ENCODE assay signal across 29 mouse cellular contexts in genomic region chr3:53267046-53267445, GRCm38 (mm10).
DNase-seq lines count a peak whose midpoint lies in the region; ATAC-seq and TF ChIP-seq lines count a peak whose summit lies in the region.
"Had no signal": no experiment of that assay in that cellular context is flagged by ENCODE, and none has a peak within 500 bp of the region (broad histone marks: within the 10 kb centered on the region; RNA-seq: fewer than 3 reads in every experiment).

No protein-coding gene starts in this region.

- no peak overlapping the region for H3K27ac ChIP-seq in forebrain, embryonic 11.5 days (ENCODE audit: low read depth, low read length)
- no peak overlapping the region for H3K27ac ChIP-seq in forebrain, embryonic 16.5 days (ENCODE audit: low read length)
- H3K27ac ChIP-seq in heart, adult 2 months, result no peak overlapping the region
- no peak overlapping the region for H3K27ac ChIP-seq in cerebellum, adult 2 months (ENCODE audit: insufficient read depth, low read length)
- H3K27ac ChIP-seq: embryonic facial prominence, embryonic 10.5 days; embryonic facial prominence, embryonic 13.5 days; heart, embryonic 15.5 days; hindbrain, embryonic 10.5 days; hindbrain, embryonic 14.5 days; intestine, embryonic 15.5 days had no signal

- no peaks in the 10 kb centered on the region for H3K79me2 ChIP-seq in heart, adult 2 months (replicated peaks; ENCODE audit: control insufficient read depth, insufficient read depth, low read length)

- peak; percentile 30 for DNase-seq in forebrain, embryonic 11.5 days (ENCODE audit: low spot score)
- peak; percentile 40 for DNase-seq in heart, adult 11 months
- no peak for DNase-seq in heart, adult 2 months
- peak; percentile 12 for DNase-seq in layer of hippocampus, adult 9-11 months
- DNase-seq in layer of hippocampus, postnatal 25 days (ENCODE audit: extremely low spot score in 1 of 2, low spot score in 1 of 2), result no peak
- DNase-seq in brain, adult 2 months (ENCODE audit: low read depth, low spot score), result peak; percentile 29
- no peak for DNase-seq in cerebellum, adult 2 months
- DNase-seq: adrenal gland, adult 8-10 months; adrenal gland, postnatal 25 days; cerebellum, adult 11 months; cerebellum, adult 8-10 months; cerebellum, postnatal 10 days; cerebellum, postnatal 36 days; embryo, embryonic 11 days; gastrocnemius, postnatal 10 days; gastrocnemius, postnatal 36 days; heart, postnatal 10 days; heart, postnatal 36 days; kidney, adult 18-20 months had no signal

- no peak for TF ChIP-seq EP300 in heart, adult 2 months (IDR thresholded peaks at IDR 0.05; ENCODE audit: insufficient read depth, low read depth, low read length)

- no peak overlapping the region for H3K4me3 ChIP-seq in forebrain, embryonic 11.5 days (ENCODE audit: low read depth, low read length)
- H3K4me3 ChIP-seq in forebrain, embryonic 16.5 days (replicated peaks; ENCODE audit: low read length), result no peak overlapping the region
- no peak overlapping the region for H3K4me3 ChIP-seq in heart, adult 2 months
- H3K4me3 ChIP-seq in cerebellum, adult 2 months (replicated peaks; ENCODE audit: insufficient read depth, low read depth, low read length), result no peak overlapping the region
- H3K4me3 ChIP-seq: embryonic facial prominence, embryonic 10.5 days; embryonic facial prominence, embryonic 13.5 days; erythroblast, embryonic 14.5 days; heart, embryonic 12.5 days; heart, embryonic 15.5 days; hindbrain, embryonic 10.5 days; intestine, embryonic 15.5 days had no signal

- WGBS in forebrain, embryonic 11.5 days, result 67% methylated on average over 3 of the region's 3 CpGs
- 46% methylated on average over 3 of the region's 3 CpGs for WGBS in forebrain, embryonic 16.5 days
- 94% methylated on average over 3 of the region's 3 CpGs for WGBS in heart, adult 2 months
- WGBS in cerebellum, adult 2 months, result 39% methylated on average over 3 of the region's 3 CpGs

- no peaks in the 10 kb centered on the region for H3K36me3 ChIP-seq in forebrain, embryonic 11.5 days (ENCODE audit: control insufficient read depth, insufficient read depth, low read length)
- no peaks in the 10 kb centered on the region for H3K36me3 ChIP-seq in forebrain, embryonic 16.5 days (ENCODE audit: control insufficient read depth, insufficient read depth)
- H3K36me3 ChIP-seq in heart, adult 2 months (ENCODE audit: control insufficient read depth, insufficient read depth, low read length), result no peaks in the 10 kb centered on the region
- H3K36me3 ChIP-seq: embryonic facial prominence, embryonic 10.5 days; embryonic facial prominence, embryonic 13.5 days; heart, embryonic 15.5 days; hindbrain, embryonic 10.5 days; intestine, embryonic 15.5 days had no signal

- no peak overlapping the region for H3K4me2 ChIP-seq in forebrain, embryonic 11.5 days (ENCODE audit: low read depth, low read length, severe bottlenecking)
- H3K4me2 ChIP-seq in forebrain, embryonic 16.5 days (ENCODE audit: low read length), result no peak overlapping the region
- H3K4me2 ChIP-seq: embryonic facial prominence, embryonic 13.5 days; heart, embryonic 12.5 days; heart, embryonic 15.5 days; hindbrain, embryonic 14.5 days; intestine, embryonic 15.5 days had no signal

- no peaks in the 10 kb centered on the region for H3K27me3 ChIP-seq in forebrain, embryonic 11.5 days (ENCODE audit: control insufficient read depth, insufficient read depth, low read length)
- no peaks in the 10 kb centered on the region for H3K27me3 ChIP-seq in forebrain, embryonic 16.5 days (replicated peaks; ENCODE audit: control insufficient read depth, insufficient read depth, low read length)
- H3K27me3 ChIP-seq in heart, adult 2 months (ENCODE audit: control insufficient read depth, insufficient read depth, low read length), result no peaks in the 10 kb centered on the region
- no peaks in the 10 kb centered on the region for H3K27me3 ChIP-seq in cerebellum, adult 2 months (ENCODE audit: control insufficient read depth, insufficient read depth, low read length)
- H3K27me3 ChIP-seq: embryonic facial prominence, embryonic 13.5 days; heart, embryonic 12.5 days; heart, embryonic 15.5 days; intestine, embryonic 15.5 days had no signal

- no peak for TF ChIP-seq POLR2A in heart, adult 2 months (IDR thresholded peaks at IDR 0.05; ENCODE audit: insufficient read depth, low read depth, low read length)
- TF ChIP-seq POLR2A in cerebellum, adult 2 months (IDR thresholded peaks at IDR 0.05; ENCODE audit: borderline replicate concordance, insufficient read depth, low read length), result no peak

- H3K4me1 ChIP-seq in forebrain, embryonic 11.5 days (replicated peaks; ENCODE audit: control insufficient read depth, insufficient read depth, low read length), result no peaks in the 10 kb centered on the region
- peaks cover 5% of the 10 kb centered on the region; the same call in 1 of the 2 replicates for H3K4me1 ChIP-seq in forebrain, embryonic 16.5 days (replicated peaks; ENCODE audit: control insufficient read depth, insufficient read depth, low read length)
- H3K4me1 ChIP-seq in heart, adult 2 months (ENCODE audit: control insufficient read depth, insufficient read depth, low read length), result no peaks in the 10 kb centered on the region
- no peaks in the 10 kb centered on the region for H3K4me1 ChIP-seq in cerebellum, adult 2 months (ENCODE audit: control insufficient read depth, insufficient read depth, low read length)
- H3K4me1 ChIP-seq: heart, embryonic 15.5 days; intestine, embryonic 15.5 days had no signal

- TF ChIP-seq CTCF in heart, adult 2 months (IDR thresholded peaks at IDR 0.05), result no peak
- no peak for TF ChIP-seq CTCF in cerebellum, adult 2 months (IDR thresholded peaks at IDR 0.05; ENCODE audit: borderline replicate concordance, insufficient read depth, low read depth, low read length)

- ATAC-seq in forebrain, embryonic 11.5 days (replicated peaks; ENCODE audit: low FRiP score), result no peak
- ATAC-seq in forebrain, embryonic 16.5 days, result no peak
- ATAC-seq: activated CD4-positive, CD25-positive, alpha-beta regulatory T cell, adult 4 months; intestine, embryonic 15.5 days had no signal

- intact Hi-C loops in heart, adult 2 months (cut with DNase I), result no loop called here

- H3K9me3 ChIP-seq in forebrain, embryonic 11.5 days (ENCODE audit: control insufficient read depth, low read length), result no peaks in the 10 kb centered on the region
- H3K9me3 ChIP-seq in forebrain, embryonic 16.5 days (ENCODE audit: control insufficient read depth, low read length), result 0 out of 2 replicates have a peak, but pooled peaks cover 3% of the 10 kb centered on the region
- H3K9me3 ChIP-seq: embryonic facial prominence, embryonic 10.5 days; heart, embryonic 15.5 days; hindbrain, embryonic 10.5 days; intestine, embryonic 15.5 days had no signal

- H3K9ac ChIP-seq in forebrain, embryonic 11.5 days (ENCODE audit: low read length), result no peak overlapping the region
- no peak overlapping the region for H3K9ac ChIP-seq in forebrain, embryonic 16.5 days (replicated peaks; ENCODE audit: low read depth, low read length)
- no peak overlapping the region for H3K9ac ChIP-seq in heart, adult 2 months (ENCODE audit: low read depth, low read length)
- H3K9ac ChIP-seq: embryonic facial prominence, embryonic 13.5 days; heart, embryonic 12.5 days; heart, embryonic 15.5 days; hindbrain, embryonic 14.5 days; intestine, embryonic 15.5 days had no signal

Comparison
In these comparisons a context has a peak if more than half of its experiments do, and no peak if none do; other contexts are left out.
1. DNase-seq: peak in forebrain, embryonic 11.5 days (single experiment), heart, adult 11 months (single experiment), layer of hippocampus, adult 9-11 months (single experiment) and brain, adult 2 months (single experiment); none in heart, adult 2 months (0 of 2), layer of hippocampus, postnatal 25 days (0 of 2) and cerebellum, adult 2 months (0 of 2).